Mouse (Mus musculus) CH12F3 (cell line): ENCODE results near the gene Ank.
"Not testable (repeated sequence)": the region's sequence is repeated elsewhere in the genome, so short reads cannot be mapped to it uniquely, and the experiment has no call there.

Experiments
- in situ Hi-C: fragments of 300-500 bp; cut with MboI; formaldehyde crosslinking; loops from 2 replicates; pipeline ENCODE4 v1.14.3; 2020; ENCODE audit warnings: low sequenced_read_pairs

Gene Ank

GRCm38 (mm10) chr15:27466131-27467080 lies at the start of gene Ank:
Gene Ank, plus strand, starts transcription at chr15:27466677.
- in situ Hi-C loops: no loop called here

- in situ Hi-C loops: no loop called here
Measured at GRCm38 (mm10) chr15:27418566-27419331, 47.7 kb upstream of the Ank start.

GRCm38 (mm10) chr15:27421531-27421930 lies 44.9 kb upstream of the Ank start:
- in situ Hi-C loops: no loop called here

GRCm38 (mm10) chr15:27427581-27427980 lies 38.9 kb upstream of the Ank start:
- in situ Hi-C loops: no loop called here

- in situ Hi-C loops: no loop called here
Measured at GRCm38 (mm10) chr15:27430241-27430640, 36.2 kb upstream of the Ank start.

GRCm38 (mm10) chr15:27432851-27433615 lies 33.4 kb upstream of the Ank start:
- in situ Hi-C loops: no loop called here

GRCm38 (mm10) chr15:27435409-27435808 lies 31.1 kb upstream of the Ank start:
- in situ Hi-C loops: no loop called here

- in situ Hi-C loops: no loop called here
Measured at GRCm38 (mm10) chr15:27436194-27436593, 30.3 kb upstream of the Ank start.

GRCm38 (mm10) chr15:27441053-27441452 lies 25.4 kb upstream of the Ank start:
- in situ Hi-C loops: no loop called here

- in situ Hi-C loops: no loop called here
Measured at GRCm38 (mm10) chr15:27441529-27441928, 24.9 kb upstream of the Ank start.

GRCm38 (mm10) chr15:27441951-27442350 lies 24.5 kb upstream of the Ank start:
- in situ Hi-C loops: no loop called here

GRCm38 (mm10) chr15:27444772-27445347 lies 21.6 kb upstream of the Ank start:
- in situ Hi-C loops: no loop called here

GRCm38 (mm10) chr15:27450689-27451088 lies 15.8 kb upstream of the Ank start:
- in situ Hi-C loops: no loop called here

- in situ Hi-C loops: no loop called here
Measured at GRCm38 (mm10) chr15:27451760-27452159, 14.7 kb upstream of the Ank start.

GRCm38 (mm10) chr15:27452496-27452895 lies 14.0 kb upstream of the Ank start:
- in situ Hi-C loops: no loop called here

- in situ Hi-C loops: no loop called here
Measured at GRCm38 (mm10) chr15:27457001-27457400, 9.5 kb upstream of the Ank start.

GRCm38 (mm10) chr15:27459781-27460180 lies 6.7 kb upstream of the Ank start:
- in situ Hi-C loops: not testable (repeated sequence)

GRCm38 (mm10) chr15:27461336-27462245 lies 4.9 kb upstream of the Ank start:
- in situ Hi-C loops: no loop called here

GRCm38 (mm10) chr15:27463876-27464275 lies 2.6 kb upstream of the Ank start:
- in situ Hi-C loops: no loop called here
